Mouse (Mus musculus) MEL (cell line): ENCODE data around the gene Dync1li2. TPM values are rescaled to one million over a fixed set of nuclear protein-coding genes. Genes with fewer than 3 reads are reported as not detected.

Experiments
- DNase-seq: peaks from one replicate; pipeline ENCODE4 v3.0.0; 2011; ENCODE audit warnings: low read depth, low spot score
- H3K27ac ChIP-seq: 2 replicates; pipeline ENCODE4 v1.5.1; 2012; ENCODE audit warnings: low read depth, mild to moderate bottlenecking, control low read depth, low read length, moderate library complexity; ENCODE audit not compliant: control insufficient read depth
- H3K27me3 ChIP-seq, 2 experiments: fragments of 150-350 bp in 1 of 2; sonication (generic) in 1 of 2; 2 replicates each; pipeline ENCODE4 v1.6.1; 2012; ENCODE audit warnings: low read length in 2 of 2, mild to moderate bottlenecking in 2 of 2, improper control_type of control experiment in 1 of 2, moderate library complexity in 1 of 2; ENCODE audit not compliant: insufficient read depth in 2 of 2, control insufficient read depth in 1 of 2
- H3K36me3 ChIP-seq, 2 experiments: 2 replicates each; pipeline ENCODE4 v1.6.1; 2012 to 2014; ENCODE audit warnings: low read length in 2 of 2, improper control_type of control experiment in 1 of 2, inconsistent platforms in 1 of 2, mild to moderate bottlenecking in 1 of 2; ENCODE audit not compliant: insufficient read depth in 2 of 2, control insufficient read depth in 1 of 2
- H3K4me1 ChIP-seq, 2 experiments: fragments of 150-350 bp in 1 of 2; sonication (generic) in 1 of 2; 2 replicates each; pipeline ENCODE4 v1.6.1; 2012; ENCODE audit warnings: low read length in 2 of 2, improper control_type of control experiment in 1 of 2, mild to moderate bottlenecking in 1 of 2; ENCODE audit not compliant: insufficient read depth in 2 of 2, control insufficient read depth in 1 of 2
- H3K4me3 ChIP-seq, 2 experiments: fragments of 150-350 bp in 1 of 2; sonication (generic) in 1 of 2; 2 replicates each; pipeline ENCODE4 v1.5.1; 2012; ENCODE audit warnings: low read depth in 2 of 2, low read length in 2 of 2, mild to moderate bottlenecking in 2 of 2, moderate library complexity in 2 of 2, control low read depth in 1 of 2, improper control_type of control experiment in 1 of 2; ENCODE audit not compliant: control insufficient read depth in 1 of 2, insufficient read depth in 1 of 2
- H3K79me2 ChIP-seq: 2 replicates; pipeline ENCODE4 v1.6.1; 2012; ENCODE audit warnings: mild to moderate bottlenecking, low read length, moderate library complexity; ENCODE audit not compliant: control insufficient read depth, poor library complexity, insufficient read depth
- H3K9ac ChIP-seq: 2 replicates; pipeline ENCODE4 v1.6.1; 2012; ENCODE audit warnings: low read depth, mild to moderate bottlenecking, control low read depth, low read length, moderate library complexity; ENCODE audit not compliant: control insufficient read depth, poor library complexity, severe bottlenecking
- H3K9me3 ChIP-seq: fragments of 150-350 bp; sonication (generic); replicated peaks from 2 replicates; pipeline ENCODE4 v1.6.1; 2012; ENCODE audit warnings: mild to moderate bottlenecking, low read length, improper control_type of control experiment, moderate library complexity; ENCODE audit not compliant: insufficient read depth
- ELF1 ChIP-seq: IDR thresholded peaks from 2 replicates; pipeline ENCODE4 v1.6.1; 2014; ENCODE audit warnings: low read depth, mild to moderate bottlenecking, inconsistent platforms, low read length, improper control_type of control experiment, moderate library complexity
- EP300 ChIP-seq, 2 experiments: IDR thresholded peaks; 2 replicates each; pipeline ENCODE4 v1.6.1; 2011; ENCODE audit warnings: improper control_type of control experiment in 2 of 2, low read length in 2 of 2, low read depth in 1 of 2, mild to moderate bottlenecking in 1 of 2
- GABPA ChIP-seq: IDR thresholded peaks from 2 replicates; pipeline ENCODE4 v1.6.1; 2012; ENCODE audit warnings: low read depth, mild to moderate bottlenecking, inconsistent platforms, low read length, improper control_type of control experiment, moderate library complexity
- HCFC1 ChIP-seq: IDR thresholded peaks from 2 replicates; pipeline ENCODE4 v1.6.1; 2012; ENCODE audit warnings: low read depth, mild to moderate bottlenecking, inconsistent platforms, low read length, improper control_type of control experiment, moderate library complexity
- JUND ChIP-seq: IDR thresholded peaks from 2 replicates; pipeline ENCODE4 v1.6.1; 2011; ENCODE audit warnings: low read depth, mild to moderate bottlenecking, improper control_type of control experiment, low read length
- KAT2A ChIP-seq: conservative IDR thresholded peaks from 2 replicates; pipeline ENCODE4 v1.6.1; 2012; ENCODE audit warnings: low read depth, low read length, improper control_type of control experiment, inconsistent platforms
- MAFK ChIP-seq: IDR thresholded peaks from 2 replicates; pipeline ENCODE4 v1.6.1; 2011; ENCODE audit warnings: low read depth, mild to moderate bottlenecking, low read length, improper control_type of control experiment, borderline replicate concordance
- MXI1 ChIP-seq: IDR thresholded peaks from 2 replicates; pipeline ENCODE4 v1.6.1; 2011; ENCODE audit warnings: mild to moderate bottlenecking, low read depth, low read length, improper control_type of control experiment
- NELFE ChIP-seq: IDR thresholded peaks from 2 replicates; pipeline ENCODE4 v1.6.1; 2011; ENCODE audit warnings: low read depth, low read length, improper control_type of control experiment
- POLR2A ChIP-seq, 2 experiments: IDR thresholded peaks; 2 replicates each; pipeline ENCODE4 v1.6.1; 2011 to 2012; ENCODE audit warnings: low read length in 2 of 2, mild to moderate bottlenecking in 2 of 2, control low read depth in 1 of 2, improper control_type of control experiment in 1 of 2, low read depth in 1 of 2, moderate library complexity in 1 of 2; ENCODE audit not compliant: control insufficient read depth in 1 of 2, insufficient read depth in 1 of 2, poor library complexity in 1 of 2
- POLR2AphosphoS5 ChIP-seq: IDR thresholded peaks from 2 replicates; pipeline ENCODE4 v1.6.1; 2012; ENCODE audit warnings: low read depth, borderline replicate concordance, mild to moderate bottlenecking, inconsistent platforms, low read length, moderate library complexity, mixed read lengths
- RAD21 ChIP-seq: IDR thresholded peaks from 2 replicates; pipeline ENCODE4 v1.6.1; 2011; ENCODE audit warnings: mild to moderate bottlenecking, low read depth, low read length, improper control_type of control experiment
- RCOR1 ChIP-seq: IDR thresholded peaks from 2 replicates; pipeline ENCODE4 v1.6.1; 2012; ENCODE audit warnings: low read depth, mild to moderate bottlenecking, inconsistent platforms, low read length, improper control_type of control experiment
- TAL1 ChIP-seq: IDR thresholded peaks from 2 replicates; pipeline ENCODE4 v1.6.1; 2012; ENCODE audit warnings: mild to moderate bottlenecking, inconsistent platforms, low read length, moderate library complexity, mixed read lengths
- TBP ChIP-seq: IDR thresholded peaks from 2 replicates; pipeline ENCODE4 v1.8.0; 2011; ENCODE audit warnings: low read depth, low read length, improper control_type of control experiment
- TCF12 ChIP-seq: IDR thresholded peaks from 2 replicates; pipeline ENCODE4 v1.6.1; 2014; ENCODE audit warnings: low read depth, mild to moderate bottlenecking, inconsistent platforms, low read length, improper control_type of control experiment, moderate library complexity
- UBTF ChIP-seq: IDR thresholded peaks from 2 replicates; pipeline ENCODE4 v1.6.1; 2012; ENCODE audit warnings: low read depth, mild to moderate bottlenecking, inconsistent platforms, low read length, improper control_type of control experiment, moderate library complexity, borderline replicate concordance; ENCODE audit not compliant: insufficient read depth
- USF1 ChIP-seq: IDR thresholded peaks from 2 replicates; pipeline ENCODE4 v1.6.1; 2014; ENCODE audit warnings: low read depth, mild to moderate bottlenecking, inconsistent platforms, low read length, improper control_type of control experiment, moderate library complexity
- ZC3H11A ChIP-seq: IDR thresholded peaks from 2 replicates; pipeline ENCODE4 v1.6.1; 2012; ENCODE audit warnings: low read depth, mild to moderate bottlenecking, inconsistent platforms, low read length, improper control_type of control experiment
- polyA plus RNA-seq, 2 experiments: library from polyadenylated mRNA; stranded (reverse) in 1 of 2; unstranded in 1 of 2; fragments of >175 nt in 1 of 2; fragments of >200 nt in 1 of 2; gene quantifications; 2 replicates each; pipeline versions ENCODE4 v1.2.1 to v1.2.4; 2012; ENCODE audit warnings: low replicate concordance in 2 of 2, low read depth in 1 of 2; ENCODE audit not compliant: insufficient read length in 2 of 2, insufficient read depth in 1 of 2, missing spikeins in 1 of 2
- total RNA-seq: library from RNA; depleted of rRNA; stranded (reverse); fragments of 300-350 nt; gene quantifications from 2 replicates; pipeline ENCODE4 v1.2.3, GENCODE M21; 2012

Gene Dync1li2
- total and polyA plus RNA-seq, 3 experiments, result 22.4 to 23.8 TPM; not detected in 1

- no peak overlapping the region for H3K27ac ChIP-seq
These were observed 31.4 kb downstream of the Dync1li2 start for GRCm38 (mm10) chr8:104411468-104411867.

GRCm38 (mm10) chr8:104410628-104411273 is 32.1 kb downstream of the Dync1li2 start:
- TF ChIP-seq EP300 (IDR thresholded peaks at IDR 0.05; ENCODE audit: low read depth in 1 of 2, low read length in 2 of 2), result no peak
- TF ChIP-seq, all 39 proteins: peak for 0
- Histone ChIP-seq H3K79me2 (no peaks in the 10 kb centered on the region), H3K9ac (no peak overlapping the region), H3K36me3 (no peaks in the 10 kb centered on the region), H3K4me3 (no peak overlapping the region), H3K9me3 (no peaks in the 10 kb centered on the region), H3K27ac (no peak overlapping the region), H3K4me1 (no peaks in the 10 kb centered on the region), H3K27me3 (peaks cover 0 to under 1% of the 10 kb centered on the region in 2 experiments; a peak in 1 of 4 replicates)
- DNase-seq, result no peak

More at GRCm38 (mm10) chr8:104411468-104411867, 31.4 kb downstream of the Dync1li2 start:
- no peaks in the 10 kb centered on the region for H3K79me2 ChIP-seq
- no peak overlapping the region for H3K4me3 ChIP-seq
- H3K36me3 ChIP-seq, result no peaks in the 10 kb centered on the region
- H3K9ac ChIP-seq, result no peak overlapping the region
- TF ChIP-seq NELFE, result no peak
- no peak for TF ChIP-seq RAD21
- TF ChIP-seq RCOR1, result no peak
- TF ChIP-seq HCFC1, result no peak
- TF ChIP-seq TAL1, result no peak
- no peak for TF ChIP-seq UBTF
- TF ChIP-seq MAFK, result no peak
- TF ChIP-seq TBP, result no peak
- TF ChIP-seq POLR2AphosphoS5, result no peak
- TF ChIP-seq GABPA, result no peak
- no peak for TF ChIP-seq USF1
- TF ChIP-seq ZC3H11A, result no peak
- TF ChIP-seq JUND, result no peak
- no peak for TF ChIP-seq POLR2A (IDR thresholded peaks at IDR 0.05; ENCODE audit: control insufficient read depth in 1 of 2, insufficient read depth in 1 of 2, low read depth in 1 of 2, low read length in 2 of 2, poor library complexity in 1 of 2)
- TF ChIP-seq TCF12, result no peak
- TF ChIP-seq MXI1, result no peak
- TF ChIP-seq KAT2A, result no peak
- TF ChIP-seq ELF1, result no peak
- H3K4me1 ChIP-seq, result no peaks in the 10 kb centered on the region
- no peaks in the 10 kb centered on the region for H3K9me3 ChIP-seq
- no peaks in the 10 kb centered on the region; a peak in 1 of 4 replicates for H3K27me3 ChIP-seq
- no peak for DNase-seq
